Mouse (Mus musculus): Measurements from ENCODE around the gene Slc47a2.
"Not testable (repeated sequence)": the region's sequence is repeated elsewhere in the genome, so short reads cannot be mapped to it uniquely, and the experiment has no call there.

Slc47a2 gene

DNA sequence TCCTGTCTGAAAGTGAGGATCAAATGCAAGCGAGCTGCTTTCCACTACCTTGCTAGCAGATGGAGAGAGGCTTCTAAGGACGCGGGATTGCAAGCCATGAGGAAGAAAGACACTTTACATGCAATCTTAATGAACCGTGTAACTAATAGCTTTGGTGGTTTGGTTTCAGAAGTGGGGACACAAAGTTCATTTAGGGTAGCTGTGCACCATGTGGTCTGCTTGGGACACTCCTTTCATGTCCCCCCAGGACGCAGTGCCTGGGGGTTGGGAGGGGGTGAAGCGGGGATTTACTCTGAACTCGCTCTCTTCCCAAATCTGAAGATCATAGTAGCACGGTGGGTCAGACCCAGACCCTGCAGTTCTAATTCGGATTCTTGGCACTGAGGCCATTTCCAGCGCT, 689 bp downstream of the Slc47a2 start:
- DNase-seq (ENCODE audit: low spot score in 2 of 2): no peak

DNA sequence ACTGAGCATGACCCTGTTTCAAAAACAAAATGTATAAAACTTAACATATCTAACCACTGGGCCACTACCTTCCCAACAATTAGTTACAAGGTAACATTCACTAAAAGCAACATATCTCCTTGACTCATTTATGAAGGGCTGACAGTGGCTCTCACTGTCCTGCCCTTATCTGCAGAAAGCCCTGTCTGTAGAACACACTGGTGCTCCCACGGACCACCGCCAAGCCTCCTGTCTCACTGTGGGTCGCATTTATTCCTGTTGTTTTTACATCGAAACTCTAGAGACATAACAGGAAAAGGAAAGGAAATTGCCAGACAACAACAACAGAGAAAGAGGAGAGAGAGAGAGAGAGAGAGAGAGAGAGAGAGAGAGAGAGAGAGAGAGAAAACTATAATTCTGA, 1.4 kb downstream of the Slc47a2 start:
- DNase-seq (ENCODE audit: low spot score in 2 of 2): no peak

DNA sequence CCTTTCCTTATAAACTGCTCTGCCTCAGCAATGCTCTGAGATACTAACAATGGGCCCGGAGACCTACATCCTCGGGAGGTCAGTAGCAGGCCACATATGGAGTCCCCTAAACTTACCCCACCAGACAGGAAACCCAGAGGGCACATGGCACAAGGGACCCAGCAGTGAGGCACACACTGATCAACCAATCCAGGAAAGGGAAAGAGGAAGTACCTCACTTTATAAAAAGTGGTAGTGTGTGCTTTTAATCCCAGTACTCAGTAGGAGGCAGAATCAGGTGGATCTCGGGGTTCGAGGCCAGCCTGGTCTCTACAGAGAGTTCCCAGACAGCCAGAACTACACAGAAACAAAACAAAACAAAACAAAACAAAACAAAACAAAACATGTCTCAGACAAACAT, 2.3 kb downstream of the Slc47a2 start:
- DNase-seq (ENCODE audit: low spot score in 2 of 2): no peak

DNA sequence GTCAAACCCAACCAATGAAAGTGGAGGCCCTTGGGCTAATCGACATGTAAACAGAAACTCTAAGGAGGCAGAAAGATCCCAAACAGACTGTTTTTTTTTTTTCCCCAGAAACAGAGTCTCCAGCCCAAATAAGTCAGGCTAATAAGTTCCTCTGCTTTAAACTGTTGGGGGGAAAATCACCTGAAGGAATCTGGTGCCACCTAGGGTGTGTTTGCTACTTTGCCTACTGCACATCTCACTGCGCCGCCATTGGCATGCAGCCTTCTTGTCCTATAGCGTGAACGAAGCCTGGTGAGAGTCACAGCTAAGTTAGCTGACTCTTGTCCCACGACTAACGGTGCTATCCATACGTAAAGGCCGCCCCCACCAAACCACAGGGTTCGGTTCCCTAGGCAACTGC, 5.1 kb downstream of the Slc47a2 start:
- no peak for DNase-seq (ENCODE audit: low spot score in 2 of 2)

DNA sequence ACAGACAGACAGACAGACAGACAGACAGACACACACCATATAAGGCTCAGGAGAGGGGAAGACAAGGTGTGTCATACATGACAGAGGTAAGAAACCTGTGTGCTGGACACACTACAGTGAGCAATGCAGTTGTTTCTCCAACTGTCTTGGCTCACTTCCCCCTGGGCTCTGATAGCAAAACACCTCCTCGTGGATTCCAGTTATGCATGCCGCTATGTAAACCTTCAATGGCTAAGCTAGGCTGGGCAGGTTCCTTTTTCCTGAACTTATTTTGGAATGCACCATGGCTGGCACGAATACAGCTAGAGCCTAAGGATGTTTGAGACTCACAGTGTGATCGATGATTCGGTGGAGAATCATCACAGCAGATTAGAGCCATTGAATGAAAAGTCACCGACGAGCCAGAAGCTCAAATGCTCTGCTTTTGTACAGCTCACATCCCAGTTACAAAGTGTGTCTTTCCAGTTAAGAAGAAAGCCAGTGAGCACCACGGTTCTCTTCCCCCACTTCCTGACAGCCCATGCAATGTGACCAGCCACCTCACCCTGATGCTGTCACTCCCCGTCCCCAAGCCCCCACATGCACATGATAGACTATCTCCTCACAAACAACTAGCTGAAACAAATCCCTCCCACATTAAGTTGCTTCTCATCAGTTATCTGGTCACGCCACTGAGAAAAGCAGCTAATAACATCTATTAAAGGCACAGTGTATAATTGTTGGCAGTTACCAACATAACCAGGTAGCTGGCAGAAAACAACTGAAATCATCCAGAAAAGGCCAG, 21.6 kb downstream of the Slc47a2 start:
- no peak for DNase-seq (ENCODE audit: low spot score in 2 of 2)

- DNase-seq (ENCODE audit: low spot score in 2 of 2): no peak
These were observed 22.6 kb downstream of the Slc47a2 start for GRCm38 (mm10) chr11:61319923-61320567.

DNA sequence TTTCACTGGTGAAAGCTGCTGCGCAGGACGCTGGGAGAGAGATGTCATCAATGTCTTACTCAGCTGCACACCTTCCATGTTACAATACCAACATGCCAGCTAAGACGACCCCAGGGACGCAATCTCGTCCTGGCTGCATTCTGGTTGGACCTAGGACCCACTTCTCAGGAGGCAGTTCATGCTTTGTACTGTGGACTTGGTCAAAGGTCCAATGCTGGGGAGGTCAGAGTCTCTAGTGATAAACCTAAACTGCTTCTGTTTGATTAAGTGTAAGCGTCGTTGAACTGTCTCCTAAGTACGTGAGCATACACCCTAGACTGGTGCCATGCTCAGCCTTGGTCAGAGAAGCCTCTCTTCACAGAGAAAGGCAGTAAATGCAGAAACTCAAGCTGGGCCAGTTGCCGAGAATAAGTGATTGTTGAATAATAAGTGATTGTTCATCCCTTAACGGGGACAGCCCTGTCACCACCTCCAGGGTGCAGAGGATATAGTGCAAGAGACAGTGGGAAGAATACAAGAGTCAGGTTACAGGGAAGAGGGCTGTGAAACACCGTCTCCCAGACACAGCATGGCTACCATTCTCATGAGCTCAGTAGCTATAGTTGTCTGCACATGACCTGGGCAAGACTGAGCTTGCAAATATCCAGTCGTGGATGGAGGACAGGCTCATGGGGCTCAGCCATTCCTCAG, 23.3 kb downstream of the Slc47a2 start:
- no peak for DNase-seq (ENCODE audit: low spot score in 2 of 2)

GRCm38 (mm10) chr11:61316864-61317263, 25.8 kb downstream of the Slc47a2 start:
- DNase-seq (ENCODE audit: low spot score in 2 of 2): no peak

DNA sequence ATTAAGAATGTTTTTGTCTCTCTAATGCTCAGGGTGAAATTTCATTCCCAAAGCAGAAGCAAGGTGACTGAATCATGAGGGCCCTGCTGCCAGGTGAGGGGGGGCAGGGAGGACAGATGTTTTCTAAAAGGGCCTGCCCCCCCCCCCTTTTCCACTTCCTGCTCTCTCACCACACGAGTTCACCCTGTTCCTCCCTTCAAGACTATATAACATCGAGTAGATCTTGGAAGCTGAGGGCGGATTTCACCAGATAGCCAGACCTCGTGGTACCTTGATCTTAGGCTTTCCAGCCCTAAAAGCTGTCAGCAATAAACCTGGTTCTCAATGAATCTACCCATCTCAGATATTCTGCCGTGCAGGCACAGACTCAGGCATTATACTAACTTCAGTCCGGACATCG, 32.3 kb downstream of the Slc47a2 start:
- no peak for DNase-seq (ENCODE audit: low spot score in 2 of 2)

GRCm38 (mm10) chr11:61309831-61310230, 32.8 kb downstream of the Slc47a2 start:
- no peak for DNase-seq (ENCODE audit: low spot score in 2 of 2)

GRCm38 (mm10) chr11:61307795-61308194, 34.9 kb downstream of the Slc47a2 start:
- DNase-seq (ENCODE audit: low spot score in 2 of 2): no peak

GRCm38 (mm10) chr11:61305377-61305776, 37.3 kb downstream of the Slc47a2 start:
- peak in 1 of 2 experiments; percentile 13 for DNase-seq (ENCODE audit: low spot score in 2 of 2)

DNA sequence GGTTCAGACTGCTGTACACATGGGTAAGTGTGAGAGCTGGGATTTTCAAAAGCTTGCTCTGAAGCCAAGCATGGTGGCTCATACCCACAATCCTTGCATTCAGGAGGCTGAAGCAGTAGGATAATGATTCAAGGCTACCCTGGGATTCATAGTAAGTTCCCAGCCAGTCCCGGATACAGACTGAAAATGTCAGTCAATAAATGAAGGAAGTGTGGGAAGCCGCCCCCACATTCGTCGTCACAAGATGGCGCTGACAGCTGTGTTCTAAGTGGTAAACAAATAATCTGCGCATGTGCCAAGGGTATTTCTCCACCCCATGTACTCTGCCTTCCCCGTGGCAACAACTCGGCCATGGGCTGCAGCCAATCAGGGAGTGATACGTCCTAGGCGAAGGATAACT, 38.1 kb downstream of the Slc47a2 start:
- DNase-seq (ENCODE audit: low spot score in 2 of 2): not testable (repeated sequence)

DNA sequence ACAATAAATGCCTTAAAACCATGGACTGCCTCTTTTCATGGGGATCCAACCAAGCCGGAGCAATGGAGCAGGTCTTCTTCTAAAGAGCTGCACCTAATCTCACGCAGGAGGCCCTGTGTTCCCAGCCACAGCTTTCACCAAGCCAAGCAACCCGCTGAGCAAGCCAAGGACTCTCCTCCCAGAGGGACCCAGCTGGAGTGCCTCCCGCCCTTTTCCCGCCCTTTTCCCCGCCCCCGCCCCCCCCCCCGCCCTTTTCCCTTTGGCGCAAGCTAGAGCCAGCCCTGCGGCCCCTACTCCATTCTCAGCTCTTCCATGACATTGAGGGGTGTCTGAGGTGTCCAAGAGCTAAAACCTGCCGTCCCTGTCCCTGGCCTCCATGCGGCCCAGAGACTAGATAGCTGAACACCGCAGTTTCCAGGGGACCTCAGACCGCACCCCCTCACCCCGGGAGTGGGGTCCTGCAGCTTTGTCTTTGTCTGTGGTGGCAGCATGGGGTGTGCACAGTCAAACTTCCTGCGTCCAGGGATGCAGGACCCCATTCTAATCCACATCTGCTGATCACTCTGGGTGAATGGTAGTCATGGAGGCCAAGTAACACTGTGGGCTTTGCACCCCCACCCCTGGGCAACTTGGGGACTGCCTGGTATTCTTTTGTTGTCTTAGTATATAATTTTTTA, 41.8 kb downstream of the Slc47a2 start:
- no peak for DNase-seq (ENCODE audit: low spot score in 2 of 2)

- no peak for DNase-seq (ENCODE audit: low spot score in 2 of 2)
These were observed 42.5 kb downstream of the Slc47a2 start for GRCm38 (mm10) chr11:61300205-61300604.

GRCm38 (mm10) chr11:61297901-61298300, 44.8 kb downstream of the Slc47a2 start:
- DNase-seq (ENCODE audit: low spot score in 2 of 2): no peak

GRCm38 (mm10) chr11:61297326-61297725, 45.3 kb downstream of the Slc47a2 start:
- DNase-seq (ENCODE audit: low spot score in 2 of 2): no peak

DNA sequence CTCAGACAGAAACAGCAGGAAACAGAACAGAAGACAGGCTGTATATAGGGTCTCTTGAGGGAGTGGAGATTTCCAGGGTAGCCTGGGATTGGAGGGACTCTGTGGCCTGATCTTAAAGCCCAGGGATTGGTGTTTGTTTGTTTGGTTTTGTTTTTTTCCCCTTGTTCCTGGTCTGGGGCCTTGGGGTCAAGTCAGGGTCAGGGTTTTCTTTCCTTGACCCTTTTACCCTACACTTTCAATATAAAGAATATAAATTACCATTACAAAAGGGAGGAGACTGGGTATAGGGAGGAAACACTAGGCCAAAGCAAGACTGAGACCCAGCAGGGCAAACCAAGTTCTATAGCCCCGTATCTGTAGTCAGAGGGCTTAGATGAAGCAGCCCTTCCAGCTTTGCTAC, 46.1 kb downstream of the Slc47a2 start:
- no peak for DNase-seq (ENCODE audit: low spot score in 2 of 2)

DNA sequence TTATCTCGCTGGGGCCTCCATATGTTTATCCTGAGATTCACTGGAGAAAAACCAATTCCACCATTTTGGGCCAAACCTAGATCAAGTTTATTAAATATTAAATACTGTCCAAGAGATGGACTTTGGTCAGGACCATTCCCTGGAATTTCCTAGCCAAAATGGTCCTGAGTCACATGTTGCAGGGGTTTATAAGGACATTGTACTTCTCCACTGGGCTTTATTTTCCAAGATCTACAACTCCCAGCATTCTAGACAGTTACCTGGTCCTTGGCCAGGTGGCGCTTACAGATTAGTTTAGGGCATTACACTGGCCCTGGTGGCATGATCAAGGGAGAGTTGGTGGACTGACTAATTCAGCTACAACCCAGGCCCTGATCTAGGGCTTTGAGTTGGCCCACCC, 47.1 kb downstream of the Slc47a2 start:
- DNase-seq (ENCODE audit: low spot score in 2 of 2): no peak

GRCm38 (mm10) chr11:61294431-61294830, 48.2 kb downstream of the Slc47a2 start:
- no peak for DNase-seq (ENCODE audit: low spot score in 2 of 2)

- DNase-seq (ENCODE audit: low spot score in 2 of 2): no peak
These were observed 49.4 kb downstream of the Slc47a2 start for GRCm38 (mm10) chr11:61293251-61293650.

- DNase-seq (ENCODE audit: low spot score in 2 of 2): no peak
These were observed 58.3 kb downstream of the Slc47a2 start for GRCm38 (mm10) chr11:61284323-61284722.
